Mouse (Mus musculus): ENCODE data around the gene Ttll11.
A peak's percentile ranks its signal among the peaks of the same experiment; 100 is the strongest.

The Ttll11 gene

DNA sequence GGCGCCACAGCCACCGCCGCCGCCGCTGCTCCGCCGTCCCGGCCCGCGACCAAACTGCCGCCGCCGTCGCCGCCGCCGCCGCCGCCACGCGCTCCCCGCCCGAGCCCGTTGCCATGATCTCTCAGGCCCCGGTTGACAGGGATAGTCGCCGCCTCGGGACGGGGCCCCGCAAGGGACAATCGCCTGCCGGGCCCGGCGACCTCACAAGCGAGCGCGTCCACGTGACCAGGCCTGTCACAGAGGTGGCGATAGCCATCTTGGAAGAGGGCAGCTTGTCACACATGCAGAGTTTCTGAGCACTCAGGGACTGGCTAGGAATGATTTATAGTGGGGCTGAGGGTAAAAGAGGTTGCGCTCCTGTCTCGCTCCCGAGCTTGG is at the start of gene Ttll11:
TSS of gene Ttll11 (minus strand) at position 270 of the 378 bp plus-strand sequence.
- DNase-seq (ENCODE audit: low spot score) = peak; percentile 96

DNA sequence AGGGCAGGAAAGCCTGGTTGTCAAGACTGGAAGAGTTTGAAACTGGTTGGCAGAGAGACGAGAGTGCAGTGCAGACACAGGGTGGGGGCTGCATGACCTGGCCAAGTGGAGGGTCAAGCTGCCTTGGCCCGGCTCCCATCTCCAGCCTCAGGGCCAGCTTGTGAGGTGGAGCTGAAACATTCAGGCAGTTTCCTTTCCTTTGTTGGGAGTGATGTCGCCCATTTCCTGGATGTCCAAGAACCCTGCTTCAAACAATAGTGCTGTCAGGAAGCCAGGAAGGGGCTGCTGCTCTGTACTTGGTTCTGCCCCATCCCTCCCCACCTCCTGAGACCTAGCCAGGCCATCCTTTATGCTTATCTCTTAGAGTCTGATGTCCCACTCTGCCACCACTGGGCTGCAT is 43.6 kb upstream of the Ttll11 start:
- DNase-seq (ENCODE audit: low spot score) = peak; percentile 87

DNA sequence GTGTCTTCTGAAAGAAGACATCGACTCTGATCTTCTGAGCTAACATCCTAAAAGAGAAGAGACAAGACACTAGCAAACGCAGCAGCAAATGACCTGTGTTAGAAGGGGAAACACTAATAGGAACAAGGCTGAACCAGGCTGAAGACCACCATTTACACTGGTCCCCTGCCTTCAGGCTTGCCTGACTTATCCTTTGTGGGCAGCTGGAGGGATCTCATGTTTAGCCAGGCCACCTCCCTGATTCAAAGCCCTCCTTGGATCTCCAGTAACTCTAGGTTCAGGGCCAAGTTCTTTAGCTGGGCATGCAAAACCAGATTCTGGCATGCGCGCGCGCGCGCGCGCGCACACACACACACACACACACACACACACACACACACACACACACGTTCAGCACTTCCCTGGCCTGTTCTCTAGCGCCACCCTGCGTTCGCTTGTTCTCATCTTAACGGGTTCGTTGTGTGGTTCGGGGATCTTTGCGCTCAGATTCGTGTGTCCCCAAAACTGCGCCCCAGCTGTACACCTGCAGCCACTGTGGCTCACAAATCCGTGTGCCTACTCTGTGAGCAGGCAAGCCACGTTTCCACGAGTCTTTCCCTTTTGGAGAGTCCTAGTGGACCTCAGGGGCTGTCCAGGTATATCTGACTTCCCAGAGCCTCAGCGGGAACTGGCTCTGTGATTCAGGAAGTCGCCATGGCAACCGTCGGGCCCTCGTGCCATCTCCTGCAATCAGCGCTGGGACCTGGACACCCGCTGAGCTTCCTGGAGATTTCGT is 41.9 kb upstream of the Ttll11 start:
- DNase-seq (ENCODE audit: low spot score) = peak; percentile 61

DNA sequence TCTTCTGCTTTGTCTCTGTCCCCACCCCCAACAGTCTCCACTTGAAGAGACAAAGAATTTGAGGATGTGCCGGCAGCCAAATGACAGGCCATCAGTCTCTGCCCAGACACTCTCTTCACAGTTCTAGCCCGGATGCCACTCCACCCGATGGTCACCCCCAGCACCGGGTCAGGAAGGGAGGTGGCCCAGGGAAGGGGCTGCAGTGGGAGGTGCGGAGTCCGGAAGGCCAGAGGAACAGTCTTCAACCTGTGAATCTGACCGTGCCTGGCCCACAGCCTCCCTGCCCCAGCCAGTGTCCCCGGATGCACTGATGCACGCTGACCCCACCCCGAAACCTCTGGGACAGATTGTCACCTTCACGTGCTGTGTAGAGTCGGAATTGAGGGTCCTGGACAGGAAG is 33.3 kb upstream of the Ttll11 start:
- DNase-seq (ENCODE audit: low spot score) = peak; percentile 51

DNA sequence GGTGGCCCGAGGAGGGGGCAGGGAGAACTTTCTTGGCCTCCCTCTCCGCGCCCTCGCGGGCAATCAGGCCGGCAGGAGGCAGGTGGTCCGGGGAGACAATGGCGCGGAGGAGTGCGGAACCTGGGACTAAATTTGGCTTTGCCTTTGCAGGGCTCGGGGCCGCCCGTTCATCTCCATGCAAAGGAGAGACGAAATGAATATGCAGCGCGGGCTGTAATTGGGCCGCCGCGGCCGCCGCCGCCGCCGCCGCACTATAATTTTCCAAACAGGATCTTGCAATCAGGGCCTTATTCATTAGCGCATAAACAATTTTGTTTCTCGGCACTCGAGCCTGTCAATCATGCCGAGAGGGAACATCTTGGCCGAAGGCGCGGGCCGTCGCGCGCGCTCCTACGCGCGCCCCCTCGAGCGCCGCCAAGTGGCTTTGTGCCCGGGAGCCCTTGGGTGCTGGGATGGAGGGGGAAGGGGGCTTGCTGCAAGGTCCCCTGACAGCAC is 31.7 kb upstream of the Ttll11 start:
- DNase-seq (ENCODE audit: low spot score) = no peak

DNA sequence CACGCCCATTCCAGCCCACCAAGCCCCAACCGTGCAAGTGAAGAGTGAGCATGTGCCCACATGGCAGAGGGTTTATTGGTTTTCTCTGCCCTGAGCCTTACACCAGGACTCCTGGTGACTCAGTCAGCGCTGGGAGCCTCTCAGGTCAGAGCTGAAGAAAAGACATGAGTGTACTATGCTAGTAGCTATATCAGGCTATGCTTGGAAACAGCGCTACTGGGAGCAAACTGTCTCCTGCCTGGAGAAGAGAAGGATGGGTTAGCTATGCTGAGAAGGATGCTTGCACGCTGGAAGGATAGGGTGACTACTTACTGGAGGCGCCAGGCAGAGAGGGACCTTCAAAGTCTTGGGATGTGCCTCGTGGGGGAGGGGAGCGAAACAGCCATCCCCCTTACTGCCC is 30.9 kb upstream of the Ttll11 start:
- no peak for DNase-seq (ENCODE audit: low spot score)

DNA sequence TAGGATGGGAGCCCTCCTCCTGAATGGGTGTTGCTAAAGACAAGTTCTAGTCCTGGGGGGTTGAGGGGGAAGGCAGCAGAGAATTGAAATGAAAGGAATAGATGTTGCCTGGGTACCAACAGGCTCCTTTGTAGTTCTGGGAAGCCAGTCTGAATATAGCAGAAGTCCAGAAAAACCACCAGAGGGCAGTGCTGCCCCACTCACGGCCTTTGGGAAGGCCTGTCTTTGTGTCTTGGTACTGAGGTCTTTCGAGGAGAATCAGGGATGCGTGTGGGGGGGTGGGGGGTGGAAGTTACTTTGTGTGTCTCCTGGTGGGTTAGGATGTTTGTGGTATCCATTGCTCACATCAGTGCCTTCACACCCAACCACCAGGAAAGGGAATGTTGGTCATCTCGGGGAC is 29.7 kb upstream of the Ttll11 start:
- peak; percentile 59 for DNase-seq (ENCODE audit: low spot score)

DNA sequence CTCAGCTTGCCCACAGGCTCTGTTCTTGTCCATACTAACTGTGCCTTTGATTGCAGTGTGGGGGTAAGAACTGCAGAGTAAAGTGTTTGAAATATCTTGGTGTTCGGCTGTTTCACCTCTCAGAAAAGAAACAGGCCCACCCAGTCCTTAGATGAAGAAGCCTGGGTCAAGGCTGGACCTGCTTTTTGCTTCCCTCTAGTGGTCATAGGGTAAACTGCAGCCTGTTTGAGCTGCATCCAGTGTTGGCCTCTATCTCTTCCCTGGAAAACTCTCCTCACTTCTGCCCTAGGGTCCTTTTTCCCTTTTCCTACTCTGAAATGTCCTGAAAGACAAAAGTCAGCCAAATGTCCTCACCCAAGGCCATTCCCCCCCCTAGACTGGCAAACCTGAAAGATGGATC is 28.4 kb upstream of the Ttll11 start:
- peak; percentile 43 for DNase-seq (ENCODE audit: low spot score)

DNA sequence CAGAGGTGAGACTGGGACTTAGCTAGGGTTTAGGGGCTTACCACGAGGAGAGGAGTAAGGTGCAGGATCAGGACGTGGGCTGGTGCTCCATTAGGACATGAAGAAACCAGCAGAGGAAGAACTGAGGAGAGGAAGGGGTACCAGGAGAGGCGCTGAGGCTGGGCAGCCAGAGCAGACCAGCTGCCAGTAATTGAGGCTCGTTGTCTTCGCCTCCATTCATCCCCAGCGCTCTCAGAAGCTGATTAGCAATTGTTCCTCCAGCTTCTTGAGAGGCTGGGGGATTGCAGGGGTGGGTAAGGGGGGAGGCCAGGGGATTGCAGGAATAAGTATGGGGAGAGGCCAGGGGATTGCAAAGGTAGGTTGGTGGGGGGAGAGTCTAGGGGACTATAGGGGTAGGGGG is 22.5 kb upstream of the Ttll11 start:
- no peak for DNase-seq (ENCODE audit: low spot score)

DNA sequence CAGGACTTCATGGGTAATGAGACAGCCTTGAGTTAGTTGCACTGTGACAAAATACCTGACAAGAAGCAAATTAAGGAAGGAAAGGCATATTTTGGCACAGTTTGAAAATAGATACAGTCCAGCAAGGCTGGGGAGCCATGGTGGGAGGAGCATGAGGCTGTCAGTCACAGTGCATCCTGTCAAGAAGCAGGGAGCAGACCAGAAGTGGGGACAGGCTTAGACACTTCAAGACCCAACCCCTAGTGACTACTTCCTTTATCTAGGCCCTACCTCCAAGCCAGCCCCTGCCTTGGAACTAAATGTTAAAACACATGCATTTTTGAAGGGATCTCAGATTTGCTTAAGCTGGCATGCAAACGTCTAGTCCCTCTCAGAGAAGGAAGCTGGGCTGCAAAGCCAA is 20.7 kb upstream of the Ttll11 start:
- DNase-seq (ENCODE audit: low spot score) = no peak

DNA sequence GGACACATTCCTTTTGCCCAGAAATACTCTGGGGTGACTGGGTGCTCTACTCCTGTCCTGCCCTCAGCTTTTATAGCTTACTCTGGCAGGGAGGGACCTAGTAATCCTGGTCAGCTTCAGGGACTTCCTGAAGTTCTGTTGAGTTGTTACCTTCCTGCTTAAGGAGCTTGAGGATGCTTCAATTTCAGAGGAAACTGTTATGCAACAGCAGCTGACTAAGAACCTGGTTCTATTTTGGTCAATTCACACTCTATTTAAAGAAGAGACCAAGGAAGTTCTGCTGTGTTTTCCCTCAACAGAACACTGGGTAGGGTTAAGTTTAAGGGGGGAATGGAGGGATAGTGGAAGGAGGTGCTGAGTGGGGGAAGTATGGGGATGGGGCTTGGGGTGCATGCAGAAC is 19.5 kb upstream of the Ttll11 start:
- no peak for DNase-seq (ENCODE audit: low spot score)

DNA sequence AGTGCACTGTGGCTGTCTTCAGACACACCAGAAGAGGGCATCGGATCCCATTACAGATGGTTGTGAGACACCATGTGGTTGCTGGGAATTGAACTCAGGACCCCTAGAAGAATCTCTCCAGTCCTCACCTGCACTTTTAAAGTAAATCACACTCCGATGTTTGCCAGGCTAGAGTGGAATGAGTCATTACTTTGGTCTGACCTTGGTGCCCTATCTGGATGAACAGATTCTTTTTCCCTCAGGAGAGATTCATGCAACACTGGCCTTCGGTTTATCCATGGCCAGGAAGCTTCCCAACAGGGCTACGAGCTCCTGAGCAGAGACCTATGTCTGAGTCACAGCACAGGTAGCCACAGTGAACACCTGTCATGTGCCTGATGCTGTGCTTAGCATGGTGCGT is 18.7 kb upstream of the Ttll11 start:
- DNase-seq (ENCODE audit: low spot score) = no peak

DNA sequence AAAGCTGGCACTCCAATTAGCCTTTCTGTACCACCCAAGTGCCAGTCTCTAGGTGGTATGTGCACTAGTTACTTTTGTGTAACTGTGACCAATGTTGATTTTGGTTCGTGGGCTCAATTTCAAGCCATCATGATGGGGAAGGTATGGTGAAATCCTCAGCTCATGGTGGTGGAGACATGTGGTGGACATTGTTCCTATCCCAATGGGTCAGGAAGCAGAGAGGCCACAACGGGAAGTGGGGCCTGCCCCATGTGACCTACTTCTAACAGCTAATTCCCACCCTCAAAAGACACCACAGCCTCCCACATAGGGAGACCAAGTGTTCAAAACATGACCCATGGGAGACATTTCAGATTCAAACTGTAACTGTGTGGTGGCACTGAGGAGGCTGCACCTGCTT is 17.0 kb upstream of the Ttll11 start:
- no peak for DNase-seq (ENCODE audit: low spot score)

DNA sequence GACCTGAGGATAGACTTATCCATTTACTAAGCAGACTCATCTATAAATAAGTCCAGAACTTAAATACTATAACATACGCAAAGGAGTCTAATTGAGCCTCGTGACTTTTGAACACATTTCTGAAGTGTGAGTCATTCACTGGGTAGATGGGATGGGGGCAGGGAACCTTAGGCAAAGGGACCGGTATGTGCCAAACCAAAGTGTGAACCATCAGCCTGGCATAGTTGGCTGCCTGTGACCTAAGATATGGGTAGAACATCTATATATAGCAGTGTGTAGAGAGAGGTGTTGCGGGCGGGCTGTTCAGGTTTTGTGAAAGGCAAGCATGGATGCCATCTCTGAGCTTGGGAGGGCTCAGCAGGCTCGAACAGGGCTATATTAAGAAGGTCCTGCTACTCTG is 14.6 kb upstream of the Ttll11 start:
- no peak for DNase-seq (ENCODE audit: low spot score)

DNA sequence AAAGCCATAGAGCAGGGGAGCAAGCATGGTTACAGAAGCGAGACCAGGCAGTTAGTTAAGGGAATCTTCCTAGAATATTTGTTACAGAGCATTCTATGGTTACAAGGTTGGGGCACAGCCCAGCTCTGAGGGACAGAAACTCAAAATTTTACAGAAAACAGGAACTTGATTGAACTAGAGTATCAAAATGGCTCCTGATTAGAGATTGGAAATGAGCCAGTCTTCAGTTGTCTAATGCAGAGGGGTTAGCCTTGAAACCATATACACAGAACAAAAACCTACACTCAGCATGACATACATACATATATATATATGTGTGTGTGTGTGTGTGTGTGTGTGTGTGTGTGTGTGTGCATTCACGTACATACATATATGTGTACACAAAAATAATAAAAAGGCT is 13.8 kb upstream of the Ttll11 start:
- no peak for DNase-seq (ENCODE audit: low spot score)

DNA sequence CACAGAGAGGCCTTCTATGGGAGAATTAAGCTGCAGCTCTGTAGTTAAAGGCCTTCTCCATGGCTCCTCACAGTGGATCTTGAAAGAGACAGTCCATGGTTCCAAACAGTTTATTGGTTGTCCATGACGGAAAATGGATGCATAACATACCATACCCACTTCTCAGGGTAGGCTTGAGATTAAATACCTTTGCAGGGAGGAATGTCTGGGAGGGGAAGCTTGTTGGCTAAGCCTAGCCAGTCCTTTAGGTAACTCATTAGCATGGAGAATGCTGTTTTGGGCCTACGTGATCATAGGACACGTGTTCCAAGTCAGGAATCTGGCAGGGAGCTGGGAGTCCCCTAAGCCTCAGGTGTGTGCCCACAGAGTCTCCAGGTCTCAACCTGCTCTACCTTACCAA is 12.5 kb upstream of the Ttll11 start:
- DNase-seq (ENCODE audit: low spot score) = no peak

DNA sequence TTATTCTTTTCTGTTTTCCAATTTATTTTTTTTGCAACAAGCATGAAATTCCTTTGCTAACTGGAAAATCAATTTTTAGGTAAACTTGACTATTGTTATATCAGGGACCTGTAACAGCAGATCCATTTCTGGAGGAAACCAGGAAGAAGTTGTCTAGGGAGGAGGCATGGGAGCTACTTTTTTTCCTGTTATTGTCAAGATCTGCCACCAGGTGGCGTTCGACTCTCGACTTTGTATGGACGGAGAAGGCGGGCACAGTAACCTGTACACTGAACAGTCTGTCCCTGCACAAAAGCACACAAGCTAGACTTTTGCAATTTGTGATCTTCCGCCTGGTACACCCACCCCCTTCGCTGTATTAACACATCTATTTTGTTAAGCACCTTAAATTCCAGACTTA is 4.2 kb upstream of the Ttll11 start:
- DNase-seq (ENCODE audit: low spot score) = peak; percentile 59

DNA sequence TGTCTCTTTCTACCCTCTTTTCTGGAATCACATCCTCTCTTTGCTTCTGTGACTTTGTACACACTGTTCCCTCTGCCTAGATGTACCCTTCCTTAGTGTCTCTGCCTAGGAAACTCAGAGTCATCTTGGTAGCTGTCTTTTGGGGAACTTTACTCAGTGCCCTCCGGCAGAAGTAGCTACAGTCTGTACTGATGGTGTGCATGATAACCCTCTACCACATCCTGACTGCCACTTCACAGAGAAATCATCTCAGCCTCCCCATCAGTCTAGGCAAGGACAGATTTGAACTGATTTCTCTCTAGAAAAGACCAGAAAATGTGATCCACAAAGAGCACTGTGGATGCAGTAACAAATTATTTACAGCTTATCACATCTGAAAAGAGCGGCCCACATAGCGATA is 2.2 kb upstream of the Ttll11 start:
- DNase-seq (ENCODE audit: low spot score) = no peak

DNA sequence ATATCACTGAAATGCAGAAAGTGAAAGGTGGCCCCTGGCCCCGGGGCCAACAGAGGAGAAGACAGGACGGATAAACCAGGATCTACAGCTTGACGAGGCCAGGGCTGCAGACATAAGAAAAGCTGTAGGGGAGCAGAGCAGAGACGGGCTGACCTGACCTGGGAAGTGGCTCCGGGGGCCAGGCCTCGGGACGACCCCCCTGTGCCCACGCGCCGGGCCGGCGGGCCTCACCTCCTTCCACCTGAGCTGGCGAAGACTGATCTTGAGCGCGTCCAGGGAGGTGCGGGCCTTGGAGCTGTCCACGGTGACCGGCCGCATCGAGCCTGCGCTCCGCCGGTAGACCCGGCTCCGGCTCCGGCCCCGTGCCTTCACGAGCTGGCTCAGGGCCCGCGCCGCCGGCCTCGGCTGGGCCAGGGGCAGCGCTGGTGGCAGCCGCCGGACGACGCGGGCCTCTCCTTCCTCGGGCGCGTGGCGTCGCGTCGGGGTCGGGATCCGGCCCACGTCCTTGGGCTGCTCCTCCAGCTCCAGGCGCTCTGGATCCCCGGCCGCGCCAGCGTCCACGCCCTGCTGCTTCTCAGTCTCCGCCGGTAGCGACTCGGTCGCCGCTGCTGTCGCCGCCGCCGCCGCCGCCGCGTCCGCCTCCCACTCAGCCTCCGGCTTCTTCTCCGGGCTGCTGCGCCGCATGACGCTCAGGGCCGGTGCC is 621 bp downstream of the Ttll11 start:
- DNase-seq (ENCODE audit: low spot score) = peak; percentile 18

DNA sequence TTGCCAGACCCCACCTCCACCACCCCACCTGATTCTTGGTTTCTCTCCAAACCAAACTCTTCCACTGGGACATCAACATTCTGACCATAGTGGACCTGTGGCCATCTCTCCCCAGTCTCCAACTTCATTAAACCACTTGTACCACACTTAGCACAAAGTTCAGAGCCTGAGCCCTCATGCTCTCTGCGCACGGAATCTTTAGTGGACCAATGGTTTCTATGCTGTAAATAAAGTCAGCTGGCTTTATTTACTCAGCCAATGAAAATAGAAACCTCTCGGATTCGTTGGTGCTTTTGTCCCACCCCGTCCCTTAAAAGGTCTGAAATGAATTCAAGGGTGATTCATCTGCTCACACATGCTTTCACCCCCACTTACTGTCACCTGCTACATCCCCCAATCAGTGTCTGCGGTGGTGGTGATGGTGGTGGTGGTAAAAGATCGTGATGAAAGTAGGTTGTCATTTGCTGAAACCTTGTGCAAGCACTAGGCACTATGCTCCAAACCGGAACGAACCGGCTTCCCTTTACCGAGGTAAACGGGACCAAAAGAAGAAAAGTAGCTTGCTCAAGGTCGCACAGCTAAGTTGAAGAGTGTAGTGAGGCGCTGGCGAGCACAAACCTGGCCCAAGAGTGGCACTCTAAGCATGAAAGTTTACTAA is 1.3 kb downstream of the Ttll11 start:
- no peak for DNase-seq (ENCODE audit: low spot score)

DNA sequence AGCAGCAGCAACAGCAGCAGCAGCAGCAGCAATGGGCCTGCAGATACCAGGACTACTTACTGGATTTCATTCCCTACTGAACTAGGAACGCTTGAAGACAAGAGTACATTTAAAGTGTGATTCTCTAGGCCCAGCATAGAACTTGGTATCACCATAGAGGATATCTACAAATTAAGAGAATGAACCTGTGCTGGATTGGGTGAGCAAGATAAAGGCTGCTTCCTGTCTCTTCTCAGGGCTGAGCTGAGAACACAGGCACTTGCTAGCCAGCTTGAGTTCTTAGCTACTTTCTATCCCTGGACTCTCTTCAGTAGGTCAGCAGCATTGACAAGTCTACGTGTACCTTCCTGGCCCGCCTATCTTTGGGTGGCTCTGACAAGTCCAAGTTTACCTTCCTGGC is 2.0 kb downstream of the Ttll11 start:
- no peak for DNase-seq (ENCODE audit: low spot score)

DNA sequence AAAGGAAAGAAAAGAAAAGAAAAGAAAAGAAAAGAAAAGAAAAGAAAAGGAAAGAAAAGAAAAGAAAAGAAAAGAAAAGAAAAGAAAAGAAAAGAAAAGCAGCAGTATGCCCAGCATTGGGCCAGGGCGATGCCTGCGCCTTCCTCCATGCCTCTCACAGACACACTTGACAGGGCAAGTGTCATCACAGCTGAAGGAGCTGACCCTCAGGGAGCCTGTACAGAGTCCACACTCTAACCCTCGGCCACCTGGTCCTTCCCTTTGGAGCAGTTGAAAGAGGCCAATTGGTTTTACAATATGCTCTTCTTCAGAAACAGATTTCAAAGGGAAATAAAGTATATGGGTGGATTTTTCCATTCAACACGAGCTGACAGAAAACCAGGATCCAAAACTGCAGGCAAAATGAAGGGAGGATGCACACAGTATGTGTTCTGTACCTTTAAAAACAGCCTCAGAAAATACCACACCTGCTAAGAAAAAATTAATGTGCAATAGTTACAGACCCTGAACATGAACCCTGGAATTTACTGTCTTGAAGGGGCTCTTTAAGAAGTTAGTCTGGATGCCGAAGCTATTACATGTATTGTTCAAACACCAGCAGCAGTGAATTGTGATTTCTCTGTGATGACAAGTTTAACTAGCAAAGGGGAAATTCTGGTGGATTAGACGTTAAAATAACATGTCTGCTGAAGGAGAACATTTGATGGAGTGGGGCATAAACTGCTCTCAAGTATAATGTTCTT is 7.3 kb downstream of the Ttll11 start:
- no peak for DNase-seq (ENCODE audit: low spot score)
